Mouse (Mus musculus) MEL (cell line): Measurements from ENCODE around the gene Rpl3. TPM values are rescaled to one million over a fixed set of nuclear protein-coding genes. Genes with fewer than 3 reads are reported as not detected.

Experiments
- DNase-seq: peaks from one replicate; pipeline ENCODE4 v3.0.0; 2011; ENCODE audit warnings: low read depth, low spot score
- H3K27ac ChIP-seq: 2 replicates; pipeline ENCODE4 v1.5.1; 2012; ENCODE audit warnings: low read depth, mild to moderate bottlenecking, control low read depth, low read length, moderate library complexity; ENCODE audit not compliant: control insufficient read depth
- H3K27me3 ChIP-seq, 2 experiments: fragments of 150-350 bp in 1 of 2; sonication (generic) in 1 of 2; 2 replicates each; pipeline ENCODE4 v1.6.1; 2012; ENCODE audit warnings: low read length in 2 of 2, mild to moderate bottlenecking in 2 of 2, improper control_type of control experiment in 1 of 2, moderate library complexity in 1 of 2; ENCODE audit not compliant: insufficient read depth in 2 of 2, control insufficient read depth in 1 of 2
- H3K36me3 ChIP-seq, 2 experiments: 2 replicates each; pipeline ENCODE4 v1.6.1; 2012 to 2014; ENCODE audit warnings: low read length in 2 of 2, improper control_type of control experiment in 1 of 2, inconsistent platforms in 1 of 2, mild to moderate bottlenecking in 1 of 2; ENCODE audit not compliant: insufficient read depth in 2 of 2, control insufficient read depth in 1 of 2
- H3K4me1 ChIP-seq, 2 experiments: fragments of 150-350 bp in 1 of 2; sonication (generic) in 1 of 2; 2 replicates each; pipeline ENCODE4 v1.6.1; 2012; ENCODE audit warnings: low read length in 2 of 2, improper control_type of control experiment in 1 of 2, mild to moderate bottlenecking in 1 of 2; ENCODE audit not compliant: insufficient read depth in 2 of 2, control insufficient read depth in 1 of 2
- H3K4me3 ChIP-seq, 2 experiments: fragments of 150-350 bp in 1 of 2; sonication (generic) in 1 of 2; 2 replicates each; pipeline ENCODE4 v1.5.1; 2012; ENCODE audit warnings: low read depth in 2 of 2, low read length in 2 of 2, mild to moderate bottlenecking in 2 of 2, moderate library complexity in 2 of 2, control low read depth in 1 of 2, improper control_type of control experiment in 1 of 2; ENCODE audit not compliant: control insufficient read depth in 1 of 2, insufficient read depth in 1 of 2
- H3K79me2 ChIP-seq: 2 replicates; pipeline ENCODE4 v1.6.1; 2012; ENCODE audit warnings: mild to moderate bottlenecking, low read length, moderate library complexity; ENCODE audit not compliant: control insufficient read depth, poor library complexity, insufficient read depth
- H3K9ac ChIP-seq: 2 replicates; pipeline ENCODE4 v1.6.1; 2012; ENCODE audit warnings: low read depth, mild to moderate bottlenecking, control low read depth, low read length, moderate library complexity; ENCODE audit not compliant: control insufficient read depth, poor library complexity, severe bottlenecking
- H3K9me3 ChIP-seq: fragments of 150-350 bp; sonication (generic); replicated peaks from 2 replicates; pipeline ENCODE4 v1.6.1; 2012; ENCODE audit warnings: mild to moderate bottlenecking, low read length, improper control_type of control experiment, moderate library complexity; ENCODE audit not compliant: insufficient read depth
- CHD2 ChIP-seq: IDR thresholded peaks from 2 replicates; pipeline ENCODE4 v1.6.1; 2011; ENCODE audit warnings: low read length, improper control_type of control experiment
- CTCF ChIP-seq, 3 experiments: IDR thresholded peaks in 2 of 3; conservative IDR thresholded peaks in 1 of 3; 2 replicates each; pipeline ENCODE4 v1.5.1; 2011 to 2012; ENCODE audit warnings: low read length in 3 of 3, low read depth in 2 of 3, mild to moderate bottlenecking in 2 of 3, improper control_type of control experiment in 1 of 3, inconsistent platforms in 1 of 3, mixed read lengths in 1 of 3, moderate library complexity in 1 of 3; ENCODE audit not compliant: control insufficient read depth in 1 of 3, insufficient read depth in 1 of 3, poor library complexity in 1 of 3, severe bottlenecking in 1 of 3
- E2F4 ChIP-seq: IDR thresholded peaks from 2 replicates; pipeline ENCODE4 v1.6.1; 2011; ENCODE audit warnings: low read depth, low read length, improper control_type of control experiment, borderline replicate concordance
- EP300 ChIP-seq, 2 experiments: IDR thresholded peaks; 2 replicates each; pipeline ENCODE4 v1.6.1; 2011; ENCODE audit warnings: improper control_type of control experiment in 2 of 2, low read length in 2 of 2, low read depth in 1 of 2, mild to moderate bottlenecking in 1 of 2
- ETS1 ChIP-seq: IDR thresholded peaks from 2 replicates; pipeline ENCODE4 v1.6.1; 2012; ENCODE audit warnings: low read depth, mild to moderate bottlenecking, inconsistent platforms, low read length, improper control_type of control experiment, moderate library complexity
- GATA1 ChIP-seq: IDR thresholded peaks from 2 replicates; pipeline ENCODE4 v1.6.1; 2011; ENCODE audit warnings: low read depth, low read length, improper control_type of control experiment
- HCFC1 ChIP-seq: IDR thresholded peaks from 2 replicates; pipeline ENCODE4 v1.6.1; 2012; ENCODE audit warnings: low read depth, mild to moderate bottlenecking, inconsistent platforms, low read length, improper control_type of control experiment, moderate library complexity
- JUND ChIP-seq: IDR thresholded peaks from 2 replicates; pipeline ENCODE4 v1.6.1; 2011; ENCODE audit warnings: low read depth, mild to moderate bottlenecking, improper control_type of control experiment, low read length
- KAT2A ChIP-seq: conservative IDR thresholded peaks from 2 replicates; pipeline ENCODE4 v1.6.1; 2012; ENCODE audit warnings: low read depth, low read length, improper control_type of control experiment, inconsistent platforms
- MAFK ChIP-seq: IDR thresholded peaks from 2 replicates; pipeline ENCODE4 v1.6.1; 2011; ENCODE audit warnings: low read depth, mild to moderate bottlenecking, low read length, improper control_type of control experiment, borderline replicate concordance
- MAX ChIP-seq: IDR thresholded peaks from 2 replicates; pipeline ENCODE4 v1.6.1; 2011; ENCODE audit warnings: low read length, improper control_type of control experiment
- MAZ ChIP-seq: IDR thresholded peaks from 2 replicates; pipeline ENCODE4 v1.6.1; 2012; ENCODE audit warnings: low read depth, mild to moderate bottlenecking, inconsistent platforms, low read length, improper control_type of control experiment
- MXI1 ChIP-seq: IDR thresholded peaks from 2 replicates; pipeline ENCODE4 v1.6.1; 2011; ENCODE audit warnings: mild to moderate bottlenecking, low read depth, low read length, improper control_type of control experiment
- MYB ChIP-seq: IDR thresholded peaks from 2 replicates; pipeline ENCODE4 v1.6.1; 2011; ENCODE audit warnings: mild to moderate bottlenecking, low read depth, low read length, improper control_type of control experiment
- MYC ChIP-seq: IDR thresholded peaks from 2 replicates; pipeline ENCODE4 v1.6.1; 2011; ENCODE audit warnings: low read depth, mild to moderate bottlenecking, low read length, improper control_type of control experiment, moderate library complexity
- NELFE ChIP-seq: IDR thresholded peaks from 2 replicates; pipeline ENCODE4 v1.6.1; 2011; ENCODE audit warnings: low read depth, low read length, improper control_type of control experiment
- POLR2A ChIP-seq, 2 experiments: IDR thresholded peaks; 2 replicates each; pipeline ENCODE4 v1.6.1; 2011 to 2012; ENCODE audit warnings: low read length in 2 of 2, mild to moderate bottlenecking in 2 of 2, control low read depth in 1 of 2, improper control_type of control experiment in 1 of 2, low read depth in 1 of 2, moderate library complexity in 1 of 2; ENCODE audit not compliant: control insufficient read depth in 1 of 2, insufficient read depth in 1 of 2, poor library complexity in 1 of 2
- POLR2AphosphoS2 ChIP-seq: IDR thresholded peaks from 2 replicates; pipeline ENCODE4 v1.6.1; 2011; ENCODE audit warnings: low read length, improper control_type of control experiment
- POLR2AphosphoS5 ChIP-seq: IDR thresholded peaks from 2 replicates; pipeline ENCODE4 v1.6.1; 2012; ENCODE audit warnings: low read depth, borderline replicate concordance, mild to moderate bottlenecking, inconsistent platforms, low read length, moderate library complexity, mixed read lengths
- SIN3A ChIP-seq: IDR thresholded peaks from 2 replicates; pipeline ENCODE4 v1.6.1; 2012; ENCODE audit warnings: low read length, improper control_type of control experiment, inconsistent platforms
- TBP ChIP-seq: IDR thresholded peaks from 2 replicates; pipeline ENCODE4 v1.8.0; 2011; ENCODE audit warnings: low read depth, low read length, improper control_type of control experiment
- TCF12 ChIP-seq: IDR thresholded peaks from 2 replicates; pipeline ENCODE4 v1.6.1; 2014; ENCODE audit warnings: low read depth, mild to moderate bottlenecking, inconsistent platforms, low read length, improper control_type of control experiment, moderate library complexity
- USF1 ChIP-seq: IDR thresholded peaks from 2 replicates; pipeline ENCODE4 v1.6.1; 2014; ENCODE audit warnings: low read depth, mild to moderate bottlenecking, inconsistent platforms, low read length, improper control_type of control experiment, moderate library complexity
- ZKSCAN1 ChIP-seq: IDR thresholded peaks from 2 replicates; pipeline ENCODE4 v1.6.1; 2012; ENCODE audit warnings: low read depth, mild to moderate bottlenecking, inconsistent platforms, low read length, improper control_type of control experiment, moderate library complexity
- ZMIZ1 ChIP-seq: IDR thresholded peaks from 2 replicates; pipeline ENCODE4 v1.6.1; 2012; ENCODE audit warnings: low read depth, mild to moderate bottlenecking, inconsistent platforms, low read length, improper control_type of control experiment, moderate library complexity
- ZNF384 ChIP-seq: IDR thresholded peaks from 2 replicates; pipeline ENCODE4 v1.6.1; 2012; ENCODE audit warnings: low read depth, mild to moderate bottlenecking, inconsistent platforms, low read length, improper control_type of control experiment
- polyA plus RNA-seq, 2 experiments: library from polyadenylated mRNA; stranded (reverse) in 1 of 2; unstranded in 1 of 2; fragments of >175 nt in 1 of 2; fragments of >200 nt in 1 of 2; gene quantifications; 2 replicates each; pipeline versions ENCODE4 v1.2.1 to v1.2.4; 2012; ENCODE audit warnings: low replicate concordance in 2 of 2, low read depth in 1 of 2; ENCODE audit not compliant: insufficient read length in 2 of 2, insufficient read depth in 1 of 2, missing spikeins in 1 of 2
- total RNA-seq: library from RNA; depleted of rRNA; stranded (reverse); fragments of 300-350 nt; gene quantifications from 2 replicates; pipeline ENCODE4 v1.2.3, GENCODE M21; 2012

Gene Rpl3
- total and polyA plus RNA-seq, 3 experiments: 543 to 1,686 (median 1,096) TPM

- H3K79me2 ChIP-seq: no peaks in the 10 kb centered on the region
- no peak overlapping the region for H3K27ac ChIP-seq
- peaks cover 0 to 7% of the 10 kb centered on the region in 2 experiments; a peak in 2 of 4 replicates for H3K36me3 ChIP-seq
- H3K9ac ChIP-seq: no peak overlapping the region
- no peak for DNase-seq
- H3K4me1 ChIP-seq: peaks cover 0 to 2% of the 10 kb centered on the region in 2 experiments; a peak in 1 of 4 replicates
- no peak overlapping the region for H3K4me3 ChIP-seq
- H3K9me3 ChIP-seq: no peaks in the 10 kb centered on the region
- H3K27me3 ChIP-seq: no peaks in the 10 kb centered on the region
- TF ChIP-seq MYB (no peak), ETS1 (no peak), CHD2 (no peak), TCF12 (no peak), ZMIZ1 (no peak), MXI1 (no peak), POLR2AphosphoS2 (no peak), MAFK (no peak), ZNF384 (no peak)
Measured at GRCm38 (mm10) chr15:80111436-80111835, 19.8 kb upstream of the Rpl3 start.

GRCm38 (mm10) chr15:80107575-80107974, 15.9 kb upstream of the Rpl3 start:
- no peak overlapping the region for H3K9ac ChIP-seq
- H3K27ac ChIP-seq: no peak overlapping the region
- peaks cover 2 to 7% of the 10 kb centered on the region in 2 experiments for H3K36me3 ChIP-seq
- no peaks in the 10 kb centered on the region for H3K79me2 ChIP-seq
- H3K4me1 ChIP-seq: 0 out of 4 replicates have a peak, but pooled peaks cover 0 to 2% of the 10 kb centered on the region in 2 experiments
- no peaks in the 10 kb centered on the region for H3K9me3 ChIP-seq
- TF ChIP-seq EP300 (IDR thresholded peaks at IDR 0.05; ENCODE audit: low read depth in 1 of 2, low read length in 2 of 2): no peak
- peak in 1 of 3 experiments; percentile 15; a peak in 1 of 6 replicates for TF ChIP-seq CTCF (IDR thresholded peaks at IDR 0.05 in 2 of 3, conservative IDR thresholded peaks at IDR 0.05 in 1 of 3; ENCODE audit: control insufficient read depth in 1 of 3, insufficient read depth in 1 of 3, low read depth in 2 of 3, low read length in 3 of 3, poor library complexity in 1 of 3, severe bottlenecking in 1 of 3)
- no peak for TF ChIP-seq NELFE
- no peak for TF ChIP-seq USF1
- no peak for TF ChIP-seq POLR2A (IDR thresholded peaks at IDR 0.05; ENCODE audit: control insufficient read depth in 1 of 2, insufficient read depth in 1 of 2, low read depth in 1 of 2, low read length in 2 of 2, poor library complexity in 1 of 2)
- no peak for TF ChIP-seq MYB
- no peak for TF ChIP-seq SIN3A
- DNase-seq: no peak
- H3K4me3 ChIP-seq: no peak overlapping the region
- H3K27me3 ChIP-seq: no peaks in the 10 kb centered on the region

DNA sequence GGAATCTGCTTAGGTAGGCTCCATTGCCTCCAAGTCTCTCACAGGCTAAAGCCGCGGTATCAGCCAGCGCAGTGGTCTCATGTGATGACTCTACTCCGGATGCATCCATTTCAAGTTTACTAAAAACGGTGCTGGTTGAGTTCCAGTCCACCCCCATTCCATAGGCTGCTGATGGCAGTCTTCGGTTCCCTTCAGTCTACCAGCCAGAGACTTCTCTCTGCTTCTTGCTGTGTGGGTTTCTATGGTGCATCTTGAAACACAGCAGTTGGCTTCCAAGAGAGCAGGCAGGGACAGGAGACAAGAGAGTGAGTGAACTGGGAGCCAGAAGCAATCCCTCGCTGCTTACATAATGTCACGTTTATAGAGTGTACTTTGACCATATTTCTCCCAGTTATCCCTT, 15.5 kb upstream of the Rpl3 start:
- no peaks in the 10 kb centered on the region for H3K9me3 ChIP-seq
- H3K4me3 ChIP-seq: no peak overlapping the region
- TF ChIP-seq MYB (no peak), MAZ (no peak), HCFC1 (no peak), CHD2 (no peak), POLR2A (IDR thresholded peaks at IDR 0.05; ENCODE audit: control insufficient read depth in 1 of 2, insufficient read depth in 1 of 2, low read depth in 1 of 2, low read length in 2 of 2, poor library complexity in 1 of 2) (no peak), E2F4 (no peak), ETS1 (no peak), GATA1 (no peak), SIN3A (no peak), JUND (no peak), KAT2A (no peak), MAX (no peak), ZKSCAN1 (no peak), EP300 (IDR thresholded peaks at IDR 0.05; ENCODE audit: low read depth in 1 of 2, low read length in 2 of 2) (no peak), MYC (no peak), POLR2AphosphoS5 (no peak), TBP (no peak), CTCF (IDR thresholded peaks at IDR 0.05 in 2 of 3, conservative IDR thresholded peaks at IDR 0.05 in 1 of 3; ENCODE audit: control insufficient read depth in 1 of 3, insufficient read depth in 1 of 3, low read depth in 2 of 3, low read length in 3 of 3, poor library complexity in 1 of 3, severe bottlenecking in 1 of 3) (no peak)
- no peak for DNase-seq
- no peak overlapping the region for H3K27ac ChIP-seq
- no peak overlapping the region for H3K9ac ChIP-seq
- peaks cover 2 to 5% of the 10 kb centered on the region in 2 experiments for H3K36me3 ChIP-seq
- no peaks in the 10 kb centered on the region for H3K27me3 ChIP-seq
- H3K79me2 ChIP-seq: no peaks in the 10 kb centered on the region
- H3K4me1 ChIP-seq: 0 out of 4 replicates have a peak, but pooled peaks cover 0 to 2% of the 10 kb centered on the region in 2 experiments
